Mouse (Mus musculus): ENCODE results near the gene Man1a2.

Gene Man1a2

GRCm38 (mm10) chr3:100685087-100685762, at the start of gene Man1a2:
Man1a2 (minus strand) TSS chr3:100685503.
- DNase-seq (ENCODE audit: low read depth), result peak; percentile 59

GRCm38 (mm10) chr3:100734482-100735154, 49.3 kb upstream of the Man1a2 start:
- DNase-seq (ENCODE audit: low read depth), result no peak

DNA sequence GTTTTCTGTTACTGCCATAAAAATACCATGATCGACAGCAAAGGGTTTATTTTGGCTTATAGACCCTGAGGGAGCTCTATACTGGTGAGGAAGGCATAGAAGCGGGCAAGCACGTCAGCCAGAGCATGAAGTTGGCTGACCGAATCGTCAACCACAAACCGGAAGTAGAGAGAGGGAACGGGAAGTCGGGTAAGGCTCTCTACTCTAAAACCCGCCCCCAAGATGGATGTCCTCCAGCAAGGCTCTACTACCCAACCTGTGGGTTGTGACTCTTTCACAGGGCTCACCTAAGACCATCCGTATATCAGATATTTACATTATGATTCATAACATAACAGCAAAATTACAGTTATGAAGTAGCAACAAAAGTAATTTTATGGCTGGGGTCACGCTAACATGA, 46.6 kb upstream of the Man1a2 start:
- no peak for DNase-seq (ENCODE audit: low read depth)

DNA sequence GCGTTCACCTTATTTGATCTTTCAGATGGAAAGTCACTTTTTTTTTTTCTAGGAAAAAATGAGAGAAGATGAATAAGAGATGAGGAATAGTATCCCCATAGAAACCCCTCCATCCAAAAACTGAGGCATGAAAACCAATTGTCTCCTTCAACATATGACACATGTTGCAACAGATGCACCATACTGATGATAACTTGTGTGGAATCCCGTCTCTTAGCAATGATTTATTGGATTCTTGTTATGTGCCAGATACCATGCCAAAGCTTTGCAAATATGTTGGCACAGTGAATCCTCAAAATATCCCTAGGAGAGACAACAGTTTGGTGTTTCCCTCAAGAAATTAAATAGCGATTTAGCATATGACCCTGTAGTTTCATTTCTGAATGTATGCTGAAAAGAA, 46.0 kb upstream of the Man1a2 start:
- DNase-seq (ENCODE audit: low read depth), result no peak

DNA sequence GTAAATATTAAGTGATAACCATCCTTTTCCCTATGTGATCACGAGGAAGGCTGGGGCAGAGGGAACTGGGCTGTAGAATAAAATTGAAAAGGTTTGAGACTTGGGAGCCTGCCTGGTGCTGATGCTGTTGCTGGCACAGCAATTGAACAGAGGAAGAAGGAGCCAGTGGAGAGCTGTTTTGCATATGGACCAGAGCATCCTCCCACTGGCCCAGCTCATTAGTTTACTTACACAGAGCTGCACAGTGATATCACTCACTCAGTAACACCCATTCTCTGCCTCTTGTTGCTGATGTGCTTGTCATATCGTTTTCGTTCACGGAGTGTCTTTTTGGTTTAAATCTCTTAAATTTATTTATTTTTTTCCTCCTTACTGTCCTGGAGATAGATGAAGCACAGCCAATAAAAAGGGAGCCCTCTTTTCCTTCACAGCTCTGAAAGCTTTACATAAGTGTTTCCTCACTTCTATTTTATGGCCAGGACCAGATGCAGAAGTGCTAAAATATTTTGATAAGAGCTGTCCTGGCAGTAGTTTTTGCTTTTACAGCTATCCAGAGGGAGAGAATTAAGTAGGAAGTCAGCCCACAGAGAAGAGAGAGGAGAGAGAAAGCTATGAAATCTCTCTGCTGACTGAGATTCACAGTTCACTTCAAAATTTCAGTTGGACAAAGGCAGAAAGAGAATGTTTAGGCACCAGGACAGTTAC, 42.9 kb upstream of the Man1a2 start:
- no peak for DNase-seq (ENCODE audit: low read depth)

GRCm38 (mm10) chr3:100725960-100726674, 40.8 kb upstream of the Man1a2 start:
- no peak for DNase-seq (ENCODE audit: low read depth)

GRCm38 (mm10) chr3:100720786-100721300, 35.5 kb upstream of the Man1a2 start:
- no peak for DNase-seq (ENCODE audit: low read depth)

DNA sequence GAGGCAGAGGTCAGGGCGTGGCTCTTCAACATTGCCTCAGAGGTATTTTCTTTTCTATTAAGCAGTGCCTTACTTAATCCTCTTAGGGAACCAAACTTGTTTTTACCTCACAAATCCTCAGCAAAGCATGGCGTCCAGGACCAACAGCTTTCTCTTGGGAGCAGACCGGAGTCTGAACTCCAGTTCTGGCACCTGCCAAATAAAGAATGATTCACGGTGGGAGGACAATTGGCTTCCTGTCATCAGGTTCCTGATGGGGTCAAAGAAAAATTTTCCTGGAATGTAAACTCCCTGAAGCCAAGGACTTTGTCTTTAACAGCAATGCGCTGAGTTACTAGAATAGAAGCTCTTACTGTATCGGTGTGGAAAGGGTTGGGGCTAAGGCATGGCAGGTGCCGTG, 30.9 kb upstream of the Man1a2 start:
- DNase-seq (ENCODE audit: low read depth), result no peak

- DNase-seq (ENCODE audit: low read depth), result no peak
Observed at GRCm38 (mm10) chr3:100715367-100715766, 30.1 kb upstream of the Man1a2 start.

- DNase-seq (ENCODE audit: low read depth), result no peak
Observed at GRCm38 (mm10) chr3:100713142-100714005, 28.1 kb upstream of the Man1a2 start.

DNA sequence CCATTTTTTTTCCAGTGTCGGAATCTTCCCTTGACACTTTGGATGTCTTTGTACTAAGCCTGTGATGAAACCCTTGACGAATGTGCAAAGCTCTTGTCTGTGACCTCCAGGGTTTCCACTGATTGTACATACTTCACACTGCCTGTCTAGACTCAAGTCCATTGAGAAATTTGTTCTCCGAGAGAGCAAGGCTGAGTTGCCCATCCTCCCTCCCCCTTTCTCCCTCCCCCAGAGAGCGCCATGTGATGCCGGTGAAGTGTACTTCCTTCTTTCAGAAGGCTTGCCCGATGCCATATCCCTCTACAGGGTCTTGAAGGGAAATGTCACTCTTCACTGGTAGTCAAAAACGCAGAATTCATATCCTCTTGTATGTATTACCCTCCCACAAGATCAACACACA, 26.8 kb upstream of the Man1a2 start:
- no peak for DNase-seq (ENCODE audit: low read depth)

DNA sequence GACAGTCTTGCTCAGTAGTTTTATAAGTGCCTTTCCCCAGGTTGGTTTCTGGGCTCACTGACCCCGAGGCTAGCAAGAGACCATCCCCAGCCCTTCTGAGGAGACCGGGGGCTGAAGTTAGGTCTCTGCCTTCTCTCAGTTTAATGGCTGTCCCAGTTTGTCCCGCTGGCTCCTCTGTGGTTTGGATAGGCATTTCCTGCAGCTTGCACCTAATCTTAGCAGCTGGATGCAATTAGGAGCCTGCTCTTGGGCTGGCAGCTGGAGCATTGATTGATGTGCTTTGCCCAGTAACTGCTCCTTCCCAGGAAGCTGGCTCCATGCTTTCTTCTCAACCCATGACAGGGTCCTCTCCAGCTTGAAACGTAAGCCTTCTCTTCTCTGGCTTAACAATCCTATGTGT, 26.2 kb upstream of the Man1a2 start:
- no peak for DNase-seq (ENCODE audit: low read depth)

DNA sequence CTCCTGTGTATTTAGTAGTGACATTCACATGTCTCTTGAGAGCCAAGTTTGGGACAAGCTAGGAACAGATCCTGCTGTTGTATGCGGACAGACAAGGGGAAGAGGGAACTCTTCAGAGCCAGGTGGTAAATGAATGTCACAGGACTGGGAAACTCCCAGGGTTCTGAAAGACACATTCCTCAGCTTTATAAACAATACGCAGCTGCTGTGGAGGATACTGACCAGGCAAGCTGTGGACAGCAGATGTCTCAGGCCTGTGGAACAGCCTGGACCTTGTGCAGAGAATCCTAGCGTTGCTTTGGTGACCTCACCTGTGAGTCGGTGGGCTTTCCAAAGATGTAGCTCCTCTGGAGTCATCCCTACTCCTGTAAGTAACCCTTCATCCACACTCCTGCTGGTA, 21.8 kb upstream of the Man1a2 start:
- DNase-seq (ENCODE audit: low read depth), result no peak

DNA sequence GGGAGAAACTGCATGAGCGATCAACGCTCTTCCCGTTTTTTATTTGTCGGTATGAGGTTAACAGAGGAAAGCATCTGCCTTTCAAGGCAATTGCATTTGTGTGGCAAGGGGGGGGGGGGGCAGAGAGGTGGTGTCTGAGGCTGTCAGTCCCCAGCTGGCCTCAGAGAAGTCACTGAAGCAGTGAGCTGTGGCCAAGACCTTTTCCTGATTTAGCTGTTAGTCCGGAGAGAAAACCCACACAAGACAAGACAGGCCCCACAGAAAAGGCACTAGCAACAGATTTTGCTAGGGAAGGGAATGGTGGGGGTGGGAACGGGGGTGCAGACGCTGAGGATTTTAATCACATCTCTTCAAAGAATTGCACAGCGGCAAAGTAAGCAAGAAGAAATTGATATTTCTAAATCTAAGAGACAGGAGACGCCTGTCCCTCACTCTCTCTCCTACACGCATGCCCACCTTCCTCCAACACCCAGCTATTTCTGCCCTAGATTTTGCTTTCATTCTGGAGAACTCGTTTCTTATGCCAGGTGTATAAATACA, 19.9 kb upstream of the Man1a2 start:
- DNase-seq (ENCODE audit: low read depth), result no peak

GRCm38 (mm10) chr3:100703847-100704644, 18.7 kb upstream of the Man1a2 start:
- no peak for DNase-seq (ENCODE audit: low read depth)

DNA sequence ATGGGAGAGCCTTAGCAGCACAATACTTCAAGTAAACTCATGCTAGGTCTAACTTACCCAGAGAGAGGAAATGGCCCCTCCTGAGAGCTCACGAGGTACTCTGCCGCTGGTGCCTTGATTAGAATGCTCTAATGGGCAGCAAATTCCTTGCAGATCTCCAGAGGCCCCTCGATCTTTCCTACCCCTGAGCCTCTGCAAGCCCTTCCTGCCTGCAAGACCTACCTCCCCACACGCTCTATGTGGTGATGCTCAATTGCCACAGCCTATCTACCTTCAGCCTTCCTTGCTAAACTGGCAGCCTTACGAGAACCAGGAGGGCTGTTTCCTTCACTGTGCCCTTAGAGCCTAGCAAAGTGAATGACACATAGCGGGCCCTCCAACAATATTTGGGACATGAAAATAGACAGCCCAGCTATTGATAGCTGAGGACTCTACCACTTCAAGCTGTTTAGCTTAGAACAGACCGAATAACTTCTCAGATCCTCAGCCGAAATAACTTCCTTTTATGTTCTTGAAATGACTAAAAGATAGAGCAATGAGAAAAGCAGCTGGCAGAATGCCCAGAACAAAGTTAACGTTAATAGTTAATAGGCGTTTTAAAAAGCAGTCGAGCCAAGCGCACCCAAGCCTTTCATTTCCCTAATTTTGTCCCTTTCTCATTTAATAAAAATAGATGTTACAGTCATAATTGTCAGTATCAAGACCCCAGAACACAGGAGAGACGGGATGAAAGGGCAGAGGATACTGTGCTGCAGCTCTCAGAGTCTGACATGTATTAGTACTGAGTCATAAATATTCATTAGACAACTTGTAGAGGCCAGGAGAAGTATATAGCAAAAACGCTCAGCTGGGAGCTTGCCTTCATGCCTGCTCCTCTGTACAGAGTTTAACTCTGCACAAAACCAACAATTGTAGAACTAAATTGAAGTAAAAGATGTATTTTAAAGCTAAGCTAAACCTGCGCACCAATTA, 17.9 kb upstream of the Man1a2 start:
- DNase-seq (ENCODE audit: low read depth), result no peak

- no peak for DNase-seq (ENCODE audit: low read depth)
Observed at GRCm38 (mm10) chr3:100688747-100689146, 3.4 kb upstream of the Man1a2 start.

GRCm38 (mm10) chr3:100686756-100687155, 1.5 kb upstream of the Man1a2 start:
- no peak for DNase-seq (ENCODE audit: low read depth)

DNA sequence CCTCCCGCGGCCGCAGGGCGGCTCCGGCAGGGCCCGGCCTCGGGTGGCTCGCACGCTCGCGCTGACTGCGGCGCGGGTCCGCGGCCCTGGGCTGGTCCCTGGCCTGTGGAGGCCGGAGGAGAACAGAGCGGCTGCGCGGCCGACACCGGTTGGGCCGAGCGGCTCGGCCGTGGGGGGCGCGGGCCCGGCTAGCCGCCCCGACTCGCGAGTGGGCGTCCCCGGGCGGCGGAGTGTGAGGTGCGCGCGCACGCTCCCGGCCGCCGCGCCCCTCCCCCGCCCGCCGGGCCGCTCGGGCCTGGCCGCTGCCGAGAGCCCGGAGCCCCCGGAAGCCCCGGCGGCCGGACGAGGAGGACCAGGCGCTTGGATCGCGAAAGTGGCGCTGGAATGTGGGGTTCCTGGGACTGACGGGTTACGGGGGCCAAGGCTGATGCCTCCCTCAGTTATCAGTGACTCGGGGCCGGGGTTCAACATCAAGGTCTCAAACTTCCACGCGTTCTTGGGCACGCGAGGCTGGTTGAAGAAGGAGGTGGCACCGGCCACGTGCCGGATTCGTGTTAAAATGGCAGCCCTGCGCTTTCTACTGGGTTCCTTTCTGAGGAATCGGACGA, 564 bp upstream of the Man1a2 start:
- DNase-seq (ENCODE audit: low read depth), result no peak
